Mouse (Mus musculus) testis, adult 2 months (tissue): ENCODE data around the gene Ncbp1.

Experiments used
- CTCF ChIP-seq: fragments of 200-500 bp; IDR thresholded peaks from 2 replicates; pipeline ENCODE4 v1.5.1; 2012; ENCODE audit warnings: low read depth, mild to moderate bottlenecking, inconsistent platforms, low read length, moderate library complexity; ENCODE audit not compliant: control insufficient read depth, insufficient read depth, insufficient replicate concordance
- POLR2A ChIP-seq: fragments of 200-500 bp; IDR thresholded peaks from 2 replicates; pipeline ENCODE4 v1.6.1; 2012; ENCODE audit warnings: low read depth, mild to moderate bottlenecking, inconsistent platforms, low read length, moderate library complexity; ENCODE audit not compliant: control insufficient read depth

DNA sequence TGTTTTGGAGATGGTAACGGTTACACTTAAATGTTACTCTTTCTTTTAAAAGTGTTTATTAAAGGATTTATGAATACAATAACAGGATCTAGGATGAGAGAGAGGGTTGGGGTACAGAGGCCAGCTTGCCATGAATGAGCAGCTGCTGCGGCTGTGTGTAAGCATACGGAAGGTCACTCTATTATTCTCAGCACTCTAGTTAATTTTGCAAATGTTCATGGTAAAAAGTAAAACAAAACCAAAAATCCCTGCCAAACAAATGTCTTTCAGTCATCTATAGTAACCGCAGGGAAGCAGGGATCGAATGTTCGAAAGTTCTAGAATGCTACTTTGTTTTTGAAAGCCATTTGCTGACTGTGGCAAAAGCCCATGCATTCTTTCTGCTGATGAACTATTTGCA lies 15.1 kb upstream of the Ncbp1 start:
- no peak for TF ChIP-seq POLR2A
- no peak for TF ChIP-seq CTCF
